Comparison of ENCODE assay signal across 17 mouse cellular contexts in genomic region chr2:125375301-125375700, GRCm38 (mm10).
"Had no signal": no experiment of that assay in that cellular context is flagged by ENCODE, and none has a peak within 500 bp of the region (broad histone marks: within the 10 kb centered on the region; RNA-seq: fewer than 3 reads in every experiment).

No protein-coding gene starts in this region.

- DNase-seq: lung, adult 18-20 months; lung, embryonic 14.5 days; lung, postnatal 10 days; lung, postnatal 4 days; right cerebral cortex, adult 18-20 months; right cerebral cortex, postnatal 25 days; right cerebral cortex, postnatal 4 days; spleen, adult 18-20 months; thymus, adult 18-20 months; thymus, postnatal 14 days; thymus, postnatal 36 days had no signal

- H3K9me3 ChIP-seq: liver, embryonic 12.5 days; midbrain, embryonic 12.5 days; neural tube, embryonic 13.5 days; neural tube, embryonic 15.5 days had no signal

- H3K4me2 ChIP-seq: liver, embryonic 12.5 days; lung, embryonic 14.5 days; midbrain, embryonic 12.5 days; neural tube, embryonic 13.5 days; neural tube, embryonic 15.5 days had no signal

- H3K9ac ChIP-seq: liver, embryonic 12.5 days; liver, embryonic 14.5 days; lung, embryonic 14.5 days; midbrain, embryonic 12.5 days; neural tube, embryonic 13.5 days; neural tube, embryonic 15.5 days had no signal

- ATAC-seq: liver, embryonic 12.5 days had no signal

- H3K27me3 ChIP-seq: liver, embryonic 12.5 days; midbrain, embryonic 12.5 days; neural tube, embryonic 13.5 days; neural tube, embryonic 15.5 days had no signal

- H3K4me1 ChIP-seq: liver, embryonic 12.5 days; midbrain, embryonic 12.5 days; neural tube, embryonic 13.5 days; neural tube, embryonic 15.5 days had no signal

- H3K4me3 ChIP-seq: liver, embryonic 12.5 days; midbrain, embryonic 12.5 days; myocyte; neural tube, embryonic 13.5 days; neural tube, embryonic 15.5 days had no signal

- H3K36me3 ChIP-seq: liver, embryonic 12.5 days; neural tube, embryonic 13.5 days had no signal

- H3K27ac ChIP-seq: liver, embryonic 12.5 days; liver, embryonic 14.5 days; midbrain, embryonic 12.5 days; neural tube, embryonic 13.5 days; neural tube, embryonic 15.5 days had no signal
